Mouse (Mus musculus): Measurements from ENCODE around the gene Plxnb1. TPM values are rescaled to one million over a fixed set of nuclear protein-coding genes. Genes with fewer than 3 reads are reported as not detected.

Gene Plxnb1
- polyA plus RNA-seq, 1 experiment = 12.0 TPM

DNA sequence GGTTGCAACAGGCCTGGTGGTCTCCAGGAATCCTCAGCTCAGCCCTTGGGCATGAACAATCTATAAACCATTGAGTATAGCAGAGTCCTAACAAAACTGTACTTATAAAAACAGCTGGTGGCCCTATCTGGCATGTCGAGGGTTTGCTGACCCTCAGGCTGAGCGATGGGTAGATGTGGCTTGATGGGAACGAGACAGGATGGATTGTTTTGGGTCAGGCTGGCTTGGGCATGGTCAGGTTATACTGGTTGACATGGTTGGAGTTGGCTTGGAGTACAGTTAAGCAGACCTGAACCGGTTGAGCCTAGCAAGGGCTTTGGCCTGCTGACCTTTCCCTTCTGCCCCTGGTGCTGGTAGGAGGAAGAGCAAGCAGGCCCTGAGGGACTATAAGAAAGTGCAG, 15.9 kb downstream of the Plxnb1 start:
- TF ChIP-seq CTCF (IDR thresholded peaks at IDR 0.05; ENCODE audit: borderline replicate concordance, insufficient read depth, low read length) = no peak
- no peak for TF ChIP-seq POLR2A (IDR thresholded peaks at IDR 0.05; ENCODE audit: low read depth, low read length)
- Histone ChIP-seq H3K4me1 (ENCODE audit: control insufficient read depth, insufficient read depth, low read length) (no peaks in the 10 kb centered on the region), H3K4me3 (ENCODE audit: insufficient read depth, low read length) (no peak overlapping the region), H3K27ac (ENCODE audit: insufficient read depth, low read length) (no peak overlapping the region)

- Histone ChIP-seq H3K4me1 (ENCODE audit: control insufficient read depth, insufficient read depth, low read length) (no peaks in the 10 kb centered on the region), H3K27ac (ENCODE audit: insufficient read depth, low read length) (no peak overlapping the region), H3K4me3 (ENCODE audit: insufficient read depth, low read length) (no peak overlapping the region)
- TF ChIP-seq CTCF (IDR thresholded peaks at IDR 0.05; ENCODE audit: borderline replicate concordance, insufficient read depth, low read length) (no peak), POLR2A (IDR thresholded peaks at IDR 0.05; ENCODE audit: low read depth, low read length) (no peak)
Observed at GRCm38 (mm10) chr9:109111591-109111990, 16.4 kb downstream of the Plxnb1 start.

DNA sequence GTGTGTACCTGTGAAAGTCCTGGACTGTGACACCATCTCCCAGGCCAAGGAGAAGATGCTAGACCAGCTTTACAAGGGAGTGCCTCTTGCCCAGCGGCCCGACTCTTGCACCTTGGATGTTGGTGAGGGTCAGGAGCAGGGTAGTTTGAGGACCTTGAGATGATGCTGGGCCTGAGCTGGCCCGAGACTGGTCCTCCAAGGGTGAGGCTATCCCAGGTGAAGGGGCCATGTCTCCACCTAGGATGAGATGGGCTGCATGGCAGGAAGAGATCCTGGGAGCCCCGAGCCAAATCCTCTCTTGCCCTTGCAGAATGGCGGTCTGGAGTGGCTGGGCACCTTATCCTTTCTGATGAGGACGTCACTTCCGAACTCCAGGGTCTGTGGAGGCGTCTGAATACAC, 18.1 kb downstream of the Plxnb1 start:
- Histone ChIP-seq H3K4me3 (ENCODE audit: insufficient read depth, low read length) (no peak overlapping the region), H3K27ac (ENCODE audit: insufficient read depth, low read length) (no peak overlapping the region)
- TF ChIP-seq CTCF (IDR thresholded peaks at IDR 0.05; ENCODE audit: borderline replicate concordance, insufficient read depth, low read length) (no peak), POLR2A (IDR thresholded peaks at IDR 0.05; ENCODE audit: low read depth, low read length) (no peak)

GRCm38 (mm10) chr9:109114276-109114675, 19.1 kb downstream of the Plxnb1 start:
- Histone ChIP-seq H3K27ac (ENCODE audit: insufficient read depth, low read length) (no peak overlapping the region), H3K4me1 (ENCODE audit: control insufficient read depth, insufficient read depth, low read length) (no peaks in the 10 kb centered on the region), H3K4me3 (ENCODE audit: insufficient read depth, low read length) (no peak overlapping the region)
- TF ChIP-seq POLR2A (IDR thresholded peaks at IDR 0.05; ENCODE audit: low read depth, low read length) (no peak), CTCF (IDR thresholded peaks at IDR 0.05; ENCODE audit: borderline replicate concordance, insufficient read depth, low read length) (no peak)

More for the DNA sequence above, 18.1 kb downstream of the Plxnb1 start:
- H3K4me1 ChIP-seq (ENCODE audit: control insufficient read depth, insufficient read depth, low read length) = no peaks in the 10 kb centered on the region

DNA sequence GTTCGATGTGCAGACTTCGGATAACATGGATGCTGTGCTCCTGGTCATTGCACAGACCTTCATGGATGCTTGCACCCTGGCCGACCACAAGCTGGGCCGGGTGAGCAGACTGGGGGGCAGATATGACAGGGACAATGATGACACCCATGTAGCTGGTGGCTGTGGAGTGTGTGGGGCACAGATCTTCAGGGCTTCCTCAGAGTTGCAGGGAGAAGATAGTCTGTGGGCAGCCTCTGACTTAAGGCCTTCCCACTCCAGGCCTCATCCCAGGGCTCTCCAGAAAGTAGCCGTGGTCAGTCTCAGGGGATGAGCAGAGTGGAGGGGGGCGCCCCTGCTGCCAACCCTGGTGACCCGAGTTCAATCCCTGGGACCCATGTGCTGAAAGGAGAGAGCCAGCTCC, 19.7 kb downstream of the Plxnb1 start:
- H3K4me3 ChIP-seq (ENCODE audit: insufficient read depth, low read length) = no peak overlapping the region
- H3K4me1 ChIP-seq (ENCODE audit: control insufficient read depth, insufficient read depth, low read length) = no peaks in the 10 kb centered on the region
- H3K27ac ChIP-seq (ENCODE audit: insufficient read depth, low read length) = no peak overlapping the region
- no peak for TF ChIP-seq CTCF (IDR thresholded peaks at IDR 0.05; ENCODE audit: borderline replicate concordance, insufficient read depth, low read length)
- TF ChIP-seq POLR2A (IDR thresholded peaks at IDR 0.05; ENCODE audit: low read depth, low read length) = no peak

- no peak for TF ChIP-seq POLR2A (IDR thresholded peaks at IDR 0.05; ENCODE audit: low read depth, low read length)
- TF ChIP-seq CTCF (IDR thresholded peaks at IDR 0.05; ENCODE audit: borderline replicate concordance, insufficient read depth, low read length) = no peak
- Histone ChIP-seq H3K4me3 (ENCODE audit: insufficient read depth, low read length) (no peak overlapping the region), H3K27ac (ENCODE audit: insufficient read depth, low read length) (no peak overlapping the region), H3K4me1 (ENCODE audit: control insufficient read depth, insufficient read depth, low read length) (no peaks in the 10 kb centered on the region)
Observed at GRCm38 (mm10) chr9:109116205-109116604, 21.0 kb downstream of the Plxnb1 start.

- Histone ChIP-seq H3K27ac (ENCODE audit: insufficient read depth, low read length) (no peak overlapping the region), H3K4me1 (ENCODE audit: control insufficient read depth, insufficient read depth, low read length) (no peaks in the 10 kb centered on the region), H3K4me3 (ENCODE audit: insufficient read depth, low read length) (no peak overlapping the region)
- no peak for TF ChIP-seq CTCF (IDR thresholded peaks at IDR 0.05; ENCODE audit: borderline replicate concordance, insufficient read depth, low read length)
- no peak for TF ChIP-seq POLR2A (IDR thresholded peaks at IDR 0.05; ENCODE audit: low read depth, low read length)
Observed at GRCm38 (mm10) chr9:109118106-109118505, 22.9 kb downstream of the Plxnb1 start.

DNA sequence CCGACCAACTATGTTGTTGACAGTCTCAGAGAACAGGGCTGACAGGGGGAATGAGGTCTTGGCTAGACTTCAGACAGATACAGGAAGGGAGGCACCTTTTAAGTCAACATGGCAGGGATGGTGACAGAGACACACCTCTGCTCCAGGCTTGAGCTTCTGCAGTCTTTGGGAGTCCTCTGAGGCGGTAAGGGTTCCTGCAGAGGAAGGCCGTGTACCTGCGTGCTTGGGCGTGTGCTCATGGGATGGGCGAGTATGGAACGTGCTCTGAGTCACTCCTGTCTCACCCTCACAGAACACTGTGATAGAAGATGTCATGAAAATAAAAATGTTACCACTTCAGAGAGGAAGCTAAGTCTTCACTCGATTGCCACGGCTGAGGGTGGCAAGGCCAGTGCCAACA, 24.4 kb downstream of the Plxnb1 start:
- no peak overlapping the region for H3K27ac ChIP-seq (ENCODE audit: insufficient read depth, low read length)
- no peak for TF ChIP-seq CTCF (IDR thresholded peaks at IDR 0.05; ENCODE audit: borderline replicate concordance, insufficient read depth, low read length)
- TF ChIP-seq POLR2A (IDR thresholded peaks at IDR 0.05; ENCODE audit: low read depth, low read length) = no peak
- H3K4me1 ChIP-seq (ENCODE audit: control insufficient read depth, insufficient read depth, low read length) = no peaks in the 10 kb centered on the region
- no peak overlapping the region for H3K4me3 ChIP-seq (ENCODE audit: insufficient read depth, low read length)

DNA sequence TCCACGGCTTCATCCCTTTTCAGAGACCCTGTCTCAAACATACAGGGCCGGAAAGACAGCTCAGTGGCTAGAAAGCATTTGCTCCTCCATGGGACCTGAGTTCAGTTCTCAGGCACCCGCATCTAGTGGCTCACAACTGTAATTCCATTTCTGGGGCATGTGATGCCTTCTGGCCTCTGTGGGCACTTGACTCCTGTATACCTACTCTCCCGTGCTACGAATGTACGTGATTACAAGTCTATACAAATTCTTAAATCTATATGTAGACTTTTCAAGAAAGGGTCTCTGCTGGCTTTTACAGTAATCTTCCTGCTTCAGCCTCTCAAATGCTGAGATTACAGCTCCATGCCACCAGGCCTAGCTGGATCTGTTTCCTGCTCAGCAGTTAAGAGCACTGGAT, 25.8 kb downstream of the Plxnb1 start:
- Histone ChIP-seq H3K4me1 (ENCODE audit: control insufficient read depth, insufficient read depth, low read length) (no peaks in the 10 kb centered on the region), H3K4me3 (ENCODE audit: insufficient read depth, low read length) (no peak overlapping the region), H3K27ac (ENCODE audit: insufficient read depth, low read length) (no peak overlapping the region)
- TF ChIP-seq POLR2A (IDR thresholded peaks at IDR 0.05; ENCODE audit: low read depth, low read length) (no peak), CTCF (IDR thresholded peaks at IDR 0.05; ENCODE audit: borderline replicate concordance, insufficient read depth, low read length) (no peak)

GRCm38 (mm10) chr9:109122553-109123085, 27.4 kb downstream of the Plxnb1 start:
- Histone ChIP-seq H3K4me3 (ENCODE audit: insufficient read depth, low read length) (no peak overlapping the region), H3K27ac (ENCODE audit: insufficient read depth, low read length) (no peak overlapping the region), H3K4me1 (ENCODE audit: control insufficient read depth, insufficient read depth, low read length) (no peaks in the 10 kb centered on the region)
- TF ChIP-seq POLR2A (IDR thresholded peaks at IDR 0.05; ENCODE audit: low read depth, low read length) = no peak
- no peak for TF ChIP-seq CTCF (IDR thresholded peaks at IDR 0.05; ENCODE audit: borderline replicate concordance, insufficient read depth, low read length)

GRCm38 (mm10) chr9:109123266-109123665, 28.1 kb downstream of the Plxnb1 start:
- H3K4me1 ChIP-seq (ENCODE audit: control insufficient read depth, insufficient read depth, low read length) = no peaks in the 10 kb centered on the region

More at GRCm38 (mm10) chr9:109123266-109123665, 28.1 kb downstream of the Plxnb1 start:
- Histone ChIP-seq H3K27ac (ENCODE audit: insufficient read depth, low read length) (no peak overlapping the region), H3K4me3 (ENCODE audit: insufficient read depth, low read length) (no peak overlapping the region)
- TF ChIP-seq POLR2A (IDR thresholded peaks at IDR 0.05; ENCODE audit: low read depth, low read length) = no peak
- no peak for TF ChIP-seq CTCF (IDR thresholded peaks at IDR 0.05; ENCODE audit: borderline replicate concordance, insufficient read depth, low read length)
